Mouse (Mus musculus): ENCODE measurements at regions not wholly inside any gene's neighbourhood (a gene's known extent, or its start where the extent isn't known, plus 50 kb on each side); places are given as distances from the start of the nearest gene placed in this dataset.

GRCm38 (mm10) chr10:117974706-117975105, 128.9 kb upstream of the Rap1b start:
- no peak for TF ChIP-seq TAL1 (IDR thresholded peaks at IDR 0.05; ENCODE audit: low read length)
- TF ChIP-seq GATA1 (IDR thresholded peaks at IDR 0.05; ENCODE audit: low read length) = no peak

All from erythroblast, embryonic 14.5 days (primary cell).